In genomic region chr5:50683966-50684365, GRCm38 (mm10) we compare ENCODE assay signal across 17 mouse cellular contexts.
"Had no signal": no experiment of that assay in that cellular context is flagged by ENCODE, and none has a peak within 500 bp of the region (broad histone marks: within the 10 kb centered on the region; RNA-seq: fewer than 3 reads in every experiment).

No protein-coding gene starts in this region.

- H3K4me2 ChIP-seq: lung, embryonic 15.5 days; midbrain, embryonic 11.5 days; midbrain, embryonic 13.5 days; midbrain, embryonic 15.5 days; neural tube, embryonic 12.5 days; stomach, embryonic 15.5 days had no signal

- H3K4me3 ChIP-seq: lung, embryonic 15.5 days; megakaryocyte, embryonic 14.5 days; midbrain, embryonic 13.5 days; midbrain, embryonic 15.5 days; neural tube, embryonic 12.5 days; stomach, embryonic 15.5 days had no signal

- DNase-seq: lung, adult 2 months; lung, postnatal 14 days; lung, postnatal 36 days; right cerebral cortex, postnatal 14 days; thymus, adult 2 months; thymus, postnatal 25 days; thymus, postnatal 4 days had no signal

- H3K27me3 ChIP-seq: lung, embryonic 15.5 days; megakaryocyte, embryonic 14.5 days; midbrain, embryonic 13.5 days; midbrain, embryonic 15.5 days; neural tube, embryonic 12.5 days; stomach, embryonic 15.5 days had no signal

- H3K4me1 ChIP-seq: lung, embryonic 15.5 days; megakaryocyte, embryonic 14.5 days; midbrain, embryonic 13.5 days; midbrain, embryonic 15.5 days; neural tube, embryonic 12.5 days; stomach, embryonic 15.5 days had no signal

- H3K9me3 ChIP-seq: lung, embryonic 15.5 days; midbrain, embryonic 13.5 days; midbrain, embryonic 15.5 days; neural tube, embryonic 12.5 days; stomach, embryonic 15.5 days had no signal

- H3K9ac ChIP-seq: lung, embryonic 15.5 days; midbrain, embryonic 13.5 days; midbrain, embryonic 15.5 days; neural tube, embryonic 12.5 days; stomach, embryonic 15.5 days had no signal

- ATAC-seq: lung, postnatal 0 days; midbrain, embryonic 13.5 days; midbrain, embryonic 15.5 days had no signal

- H3K36me3 ChIP-seq: lung, embryonic 15.5 days; midbrain, embryonic 13.5 days; midbrain, embryonic 15.5 days; neural tube, embryonic 12.5 days; stomach, embryonic 15.5 days had no signal

- H3K27ac ChIP-seq: lung, embryonic 15.5 days; macrophage; midbrain, embryonic 13.5 days; midbrain, embryonic 15.5 days; neural tube, embryonic 12.5 days; stomach, embryonic 15.5 days; stomach, postnatal 0 days had no signal
